Comparison of ENCODE assay signal across 24 mouse cellular contexts in the genomic region with DNA sequence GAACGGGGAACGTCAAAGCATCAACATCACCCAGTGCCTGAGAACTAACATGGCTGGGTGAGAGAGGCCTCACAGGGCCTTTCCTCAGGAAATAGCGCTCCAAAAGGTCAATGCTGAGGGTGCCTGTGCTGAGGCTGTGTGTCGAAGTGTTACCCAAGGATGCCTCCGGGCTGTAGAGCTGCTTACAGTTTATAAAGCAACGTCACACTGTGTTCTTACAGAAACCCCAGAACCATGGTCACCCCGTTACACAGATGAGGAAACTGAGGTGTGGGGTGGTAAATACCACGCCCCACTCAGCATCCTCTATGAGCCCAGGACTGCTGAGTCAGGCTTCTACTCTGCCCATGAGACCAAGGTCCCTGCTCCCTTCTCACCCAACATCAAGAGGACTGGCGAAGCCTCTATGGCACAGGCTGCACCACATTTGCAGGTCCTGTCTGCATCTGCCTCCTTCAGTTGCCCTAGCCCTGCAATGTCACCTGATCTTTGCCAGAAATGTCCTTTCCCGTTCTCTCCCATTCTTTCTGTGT. TPM values are rescaled to one million over a fixed set of nuclear protein-coding genes. Genes with fewer than 3 reads are reported as not detected.
"Had no signal": no experiment of that assay in that cellular context is flagged by ENCODE, and none has a peak within 500 bp of the region (broad histone marks: within the 10 kb centered on the region; RNA-seq: fewer than 3 reads in every experiment).

No protein-coding gene starts in this region.

- H3K9ac ChIP-seq: kidney, embryonic 15.5 days; limb, embryonic 12.5 days; limb, embryonic 15.5 days; liver, embryonic 14.5 days; liver, postnatal 0 days; lung, embryonic 14.5 days; neural tube, embryonic 13.5 days had no signal

- H3K27me3 ChIP-seq: kidney, embryonic 15.5 days; limb, embryonic 12.5 days; limb, embryonic 15.5 days; neural tube, embryonic 13.5 days had no signal

- DNase-seq: kidney, adult 8-10 months; kidney, postnatal 10 days; kidney, postnatal 36 days; left cerebral cortex, postnatal 4 days; liver, postnatal 0 days; lung, embryonic 14.5 days; lung, postnatal 36 days; midbrain, embryonic 14.5 days; thymus, adult 2 months; thymus, postnatal 25 days had no signal

- H3K27ac ChIP-seq: kidney, embryonic 15.5 days; limb, embryonic 12.5 days; limb, embryonic 15.5 days; liver, embryonic 14.5 days; neural tube, embryonic 13.5 days; stomach, postnatal 0 days had no signal

- H3K36me3 ChIP-seq: kidney, embryonic 15.5 days; limb, embryonic 12.5 days; limb, embryonic 15.5 days; neural tube, embryonic 13.5 days had no signal

- ATAC-seq: liver, postnatal 0 days; lung, postnatal 0 days had no signal

- H3K9me3 ChIP-seq: kidney, embryonic 15.5 days; limb, embryonic 12.5 days; limb, embryonic 15.5 days; neural tube, embryonic 13.5 days had no signal

- H3K4me3 ChIP-seq: kidney, embryonic 15.5 days; limb, embryonic 12.5 days; limb, embryonic 15.5 days; neural tube, embryonic 13.5 days had no signal

- H3K4me2 ChIP-seq: kidney, embryonic 15.5 days; limb, embryonic 12.5 days; limb, embryonic 15.5 days; liver, embryonic 11.5 days; lung, embryonic 14.5 days; midbrain, embryonic 11.5 days; neural tube, embryonic 13.5 days had no signal

RNA-seq across cellular contexts. Expression of a gene that starts 49.1 kb away (rescaled TPM):
- total RNA-seq: layer of hippocampus, adult 8-10 months; layer of hippocampus, postnatal 14 days; left cerebral cortex, adult 8-10 months; left cerebral cortex, postnatal 14 days; left cerebral cortex, postnatal 4 days; megakaryocyte-erythroid progenitor cell, adult 5-6 weeks had no signal
- polyA plus RNA-seq: kidney, embryonic 15.5 days; limb, embryonic 12.5 days; limb, embryonic 15.5 days; liver, embryonic 11.5 days; liver, postnatal 0 days; lung, embryonic 14.5 days; lung, postnatal 0 days; midbrain, embryonic 11.5 days; midbrain, embryonic 14.5 days; neural tube, embryonic 13.5 days had no signal
